Mouse (Mus musculus): ENCODE measurements around the gene Hid1. TPM values are rescaled to one million over a fixed set of nuclear protein-coding genes. Genes with fewer than 3 reads are reported as not detected.

The Hid1 gene
- polyA plus RNA-seq (2012; rRNA removed), result 45.1 and 49.4 TPM in 2 replicates

GRCm38 (mm10) chr11:115367395-115367944, at the start of gene Hid1:
Hid1 (minus strand) TSS chr11:115367756.

DNA sequence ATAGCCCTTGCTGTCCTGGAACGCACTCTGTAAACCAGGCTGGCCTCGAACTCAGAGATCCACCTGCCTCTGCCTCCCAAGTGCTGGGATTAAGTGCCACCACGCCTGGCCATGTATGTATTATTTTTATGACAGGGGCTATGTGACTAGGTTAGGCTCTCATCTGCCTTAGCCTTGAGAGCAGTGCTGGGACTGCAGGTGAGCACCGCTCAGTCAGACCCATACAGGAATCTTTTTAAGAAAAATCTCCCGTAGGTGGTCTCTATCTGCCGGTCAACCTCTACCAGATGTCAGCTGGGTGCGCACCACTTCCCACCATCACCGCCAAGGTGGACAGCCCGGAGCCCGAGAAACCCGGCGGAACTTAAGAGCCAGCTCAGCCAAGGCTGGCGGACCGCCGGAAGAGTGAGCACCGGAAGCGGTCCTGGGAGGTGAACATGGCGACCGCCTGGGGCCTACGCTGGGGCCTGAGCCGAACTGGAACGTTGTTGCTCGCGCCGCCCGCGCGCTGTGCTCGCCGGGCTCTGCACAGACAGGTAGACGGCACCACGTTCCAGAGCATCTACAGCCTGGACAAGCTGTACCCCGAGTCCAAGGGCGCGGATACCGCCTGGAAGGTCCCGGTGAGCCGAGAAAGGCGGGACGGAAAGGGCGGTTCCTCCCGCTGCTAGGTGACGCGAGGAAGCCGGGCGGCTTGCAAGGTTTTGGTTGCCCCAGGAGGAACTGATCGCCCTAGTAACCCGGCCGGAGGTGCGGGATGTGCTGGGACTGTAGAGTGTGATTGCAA, 36.0 kb upstream of the Hid1 start, which contains the start of gene Mrpl58:
Gene Mrpl58 (plus strand): TSS at position 415 of the 787 bp plus-strand sequence.

GRCm38 (mm10) chr11:115381743-115382539, 14.4 kb upstream of the Hid1 start, which contains the start of gene Cdr2l:
Cdr2l (plus strand) TSS chr11:115381916.

DNA sequence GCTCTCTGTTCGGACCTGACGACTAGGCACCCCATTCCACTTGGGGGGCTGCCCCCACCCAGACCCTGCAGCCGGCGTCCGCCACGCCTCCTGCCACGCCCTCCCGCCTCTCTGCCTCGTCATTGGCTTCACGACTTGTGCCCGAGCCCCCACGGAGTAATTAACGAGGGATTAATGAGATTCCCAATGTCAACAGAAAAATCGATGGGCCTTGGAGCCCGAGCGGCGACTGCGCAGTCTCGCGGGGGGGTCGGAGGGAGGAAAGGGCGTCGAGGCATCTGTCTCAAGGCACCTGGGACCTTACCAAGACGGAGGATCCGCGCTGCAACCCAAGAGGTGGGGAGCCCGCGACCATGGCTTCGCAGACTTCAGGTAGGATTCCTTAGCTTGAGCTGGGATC, 33.0 kb downstream of the Hid1 start, which contains the start of gene Otop3:
Gene Otop3 (plus strand): TSS at position 201 of the 400 bp plus-strand sequence.

DNA sequence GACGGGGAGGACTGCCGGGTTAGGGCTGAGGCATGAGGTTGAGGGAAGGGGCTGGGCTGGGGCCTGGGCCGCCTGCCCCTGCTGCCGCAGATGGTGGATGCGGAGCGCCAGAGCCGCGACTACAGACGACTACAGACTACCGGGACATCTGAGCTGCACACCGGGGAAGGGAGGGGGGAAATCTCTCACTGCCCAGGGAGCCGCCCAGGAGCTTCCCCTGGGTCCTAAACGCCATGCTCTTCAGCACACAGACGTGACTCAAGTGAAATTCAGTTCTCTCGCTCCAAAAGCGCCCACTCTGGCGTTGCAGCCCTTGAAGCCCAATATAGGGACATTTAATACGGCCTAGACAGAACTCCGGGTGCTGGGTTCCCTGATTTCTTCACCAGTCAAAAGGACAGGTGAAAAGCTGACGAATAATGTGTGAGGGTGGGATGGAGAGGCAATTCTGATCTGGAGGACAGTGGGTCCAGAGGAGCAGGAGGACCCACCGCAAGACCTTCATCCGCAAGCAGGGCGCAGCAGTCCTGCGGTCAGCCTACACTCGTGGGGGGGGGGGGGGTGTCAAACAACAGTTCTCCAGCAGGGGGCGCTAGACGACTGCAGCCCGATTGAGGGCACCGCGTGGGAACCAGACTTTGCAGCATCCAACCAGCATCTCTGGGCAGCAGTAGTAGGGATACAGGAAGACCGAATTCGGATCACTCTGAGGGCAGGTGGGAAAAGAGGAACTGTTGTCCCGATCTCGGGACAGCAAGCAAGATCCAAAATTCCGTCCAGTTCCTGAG, 45.5 kb downstream of the Hid1 start, which contains the start of gene Ush1g:
Gene Ush1g (minus strand): TSS at position 136 of the 788 bp plus-strand sequence.

DNA sequence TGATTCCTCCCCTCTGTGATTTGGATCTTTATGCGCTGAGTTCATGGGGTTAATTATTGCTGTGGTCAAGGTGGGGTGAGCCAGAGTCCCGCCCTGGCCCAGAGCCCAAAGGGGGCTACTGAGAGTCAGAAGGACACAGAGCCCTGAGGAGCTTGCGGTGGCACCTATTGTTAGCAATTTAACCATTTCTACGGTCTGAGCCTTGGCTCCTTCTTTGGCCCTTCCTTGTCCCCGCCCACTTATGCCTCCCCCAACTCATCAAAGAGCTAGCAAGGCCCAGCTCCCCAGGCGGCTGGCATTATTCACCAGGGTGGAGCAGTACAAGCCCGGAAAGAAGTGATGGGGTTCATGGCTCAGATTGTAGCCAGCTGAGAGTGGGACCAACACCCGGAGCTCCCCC, 60.7 kb downstream of the Hid1 start, which contains the start of gene Otop2:
Gene Otop2 (plus strand): TSS at position 301 of the 400 bp plus-strand sequence.

Other genes with a start within 250 kb of the Hid1 start
- 0.43 and 0.98 TPM in 2 replicates for gene Cd300lf, start 233.8 kb downstream of the Hid1 start, polyA plus RNA-seq (2012; rRNA removed)
- gene Slc9a3r1, start 204.4 kb downstream of the Hid1 start, polyA plus RNA-seq (2012; rRNA removed), result 37.2 and 38.4 TPM in 2 replicates
- 5.6 and 6.9 TPM in 2 replicates for gene Tmem104, start 180.3 kb downstream of the Hid1 start, polyA plus RNA-seq (2012; rRNA removed)
- 22.3 and 23.1 TPM in 2 replicates for gene Nat9, start 179.9 kb downstream of the Hid1 start, polyA plus RNA-seq (2012; rRNA removed)
- 0.96 and 1.0 TPM in 2 replicates for gene Grin2c, start 100.5 kb downstream of the Hid1 start, polyA plus RNA-seq (2012; rRNA removed)
- 26.5 and 29.2 TPM in 2 replicates for gene Fdxr, start 90.7 kb downstream of the Hid1 start, polyA plus RNA-seq (2012; rRNA removed)
- 1.8 and 2.4 TPM in 2 replicates for gene Fads6, start 70.1 kb downstream of the Hid1 start, polyA plus RNA-seq (2012; rRNA removed)
- gene Otop2, start 60.6 kb downstream of the Hid1 start, polyA plus RNA-seq (2012; rRNA removed), result 0.10 TPM in 2 replicates
- 0.05 TPM in 2 replicates for gene Ush1g, start 45.7 kb downstream of the Hid1 start, polyA plus RNA-seq (2012; rRNA removed)
- gene Otop3, start 33.0 kb downstream of the Hid1 start, polyA plus RNA-seq (2012; rRNA removed), result 0.36 and 0.41 TPM in 2 replicates
- gene Cdr2l, start 14.2 kb upstream of the Hid1 start, polyA plus RNA-seq (2012; rRNA removed), result 34.8 and 35.1 TPM in 2 replicates
- gene Mrpl58, start 36.0 kb upstream of the Hid1 start, polyA plus RNA-seq (2012; rRNA removed), result 134 and 152 TPM in 2 replicates
- gene Atp5h, start 52.2 kb upstream of the Hid1 start, polyA plus RNA-seq (2012; rRNA removed), result 497 and 500 TPM in 2 replicates
- gene Kctd2, start 52.4 kb upstream of the Hid1 start, polyA plus RNA-seq (2012; rRNA removed), result 51.5 and 51.6 TPM in 2 replicates
- 0.04 and 0.06 TPM in 2 replicates for gene Trim80, start 72.8 kb upstream of the Hid1 start, polyA plus RNA-seq (2012; rRNA removed)
- gene Slc16a5, start 94.7 kb upstream of the Hid1 start, polyA plus RNA-seq (2012; rRNA removed), result 0.18 TPM in 1 of 2 replicates, not detected in the other
- 11.7 and 12.9 TPM in 2 replicates for gene Armc7, start 107.9 kb upstream of the Hid1 start, polyA plus RNA-seq (2012; rRNA removed)
- gene Nt5c, start 124.1 kb upstream of the Hid1 start, polyA plus RNA-seq (2012; rRNA removed), result 80.7 and 82.5 TPM in 2 replicates
- gene Jpt1, start 146.6 kb upstream of the Hid1 start, polyA plus RNA-seq (2012; rRNA removed), result 1,013 and 1,226 TPM in 2 replicates
- gene Sumo2, start 168.5 kb upstream of the Hid1 start, polyA plus RNA-seq (2012; rRNA removed), result 662 and 802 TPM in 2 replicates
- gene Nup85, start 196.7 kb upstream of the Hid1 start, polyA plus RNA-seq (2012; rRNA removed), result 151 and 152 TPM in 2 replicates
- gene Mrps7, start 236.2 kb upstream of the Hid1 start, polyA plus RNA-seq (2012; rRNA removed), result 39.4 and 39.7 TPM in 2 replicates
- gene Gga3, start 236.3 kb upstream of the Hid1 start, polyA plus RNA-seq (2012; rRNA removed), result 48.1 and 53.0 TPM in 2 replicates
- 19.2 and 23.0 TPM in 2 replicates for gene Mif4gd, start 245.2 kb upstream of the Hid1 start, polyA plus RNA-seq (2012; rRNA removed)

Measured in central nervous system, embryonic 14 days (tissue).